Mouse (Mus musculus) ES-CJ7 (cell line): ENCODE measurements around the gene Olfr553.
"Not testable (repeated sequence)": the region's sequence is repeated elsewhere in the genome, so short reads cannot be mapped to it uniquely, and the experiment has no call there.

Experiments
- DNase-seq: peaks from one replicate; pipeline ENCODE4 v3.0.0; 2011; ENCODE audit warnings: low read depth, low spot score

Olfr553 gene

GRCm38 (mm10) chr7:102618118-102618517 lies at the start of gene Olfr553:
TSS of gene Olfr553 (minus strand) at chr7:102618218.
- no peak for DNase-seq

GRCm38 (mm10) chr7:102665378-102665777 lies 47.4 kb upstream of the Olfr553 start:
- peak; percentile 8 for DNase-seq

- no peak for DNase-seq
Measured at GRCm38 (mm10) chr7:102664599-102664998, 46.6 kb upstream of the Olfr553 start, which contains the start of gene Olfr556. TSS of gene Olfr556 (plus strand) at chr7:102664899.

GRCm38 (mm10) chr7:102658523-102658922 lies 40.5 kb upstream of the Olfr553 start, which contains the start of gene Olfr555:
TSS of gene Olfr555 (plus strand) at chr7:102658823.
- DNase-seq: no peak

GRCm38 (mm10) chr7:102644945-102645344 lies 26.9 kb upstream of the Olfr553 start:
- DNase-seq: not testable (repeated sequence)

GRCm38 (mm10) chr7:102638132-102638531 lies 20.1 kb upstream of the Olfr553 start, which contains the start of gene Olfr554:
TSS of gene Olfr554 (plus strand) at chr7:102638432.
- no peak for DNase-seq

GRCm38 (mm10) chr7:102636665-102637064 lies 18.6 kb upstream of the Olfr553 start:
- DNase-seq: peak; percentile 30

- peak; percentile 33 for DNase-seq
Measured at GRCm38 (mm10) chr7:102620368-102620767, 2.4 kb upstream of the Olfr553 start.

GRCm38 (mm10) chr7:102619608-102620007 lies 1.6 kb upstream of the Olfr553 start:
- DNase-seq: no peak

GRCm38 (mm10) chr7:102597378-102598031 lies 20.5 kb downstream of the Olfr553 start, which contains the start of gene Olfr552:
TSS of gene Olfr552 (plus strand) at chr7:102597770.
- DNase-seq: no peak

- no peak for DNase-seq
Measured at GRCm38 (mm10) chr7:102591786-102592185, 26.2 kb downstream of the Olfr553 start, which contains the start of gene Olfr551. TSS of gene Olfr551 (minus strand) at chr7:102591886.

GRCm38 (mm10) chr7:102575998-102576397 lies 42.0 kb downstream of the Olfr553 start:
- DNase-seq: no peak

GRCm38 (mm10) chr7:102573174-102573830 lies 44.7 kb downstream of the Olfr553 start:
- DNase-seq: no peak

GRCm38 (mm10) chr7:102571142-102571541 lies 46.9 kb downstream of the Olfr553 start, which contains the start of gene Olfr550:
TSS of gene Olfr550 (plus strand) at chr7:102571442.
- DNase-seq: no peak

- no peak for DNase-seq
Measured at GRCm38 (mm10) chr7:102566219-102566618, 51.8 kb downstream of the Olfr553 start.

- peak; percentile 59 for DNase-seq
Measured at GRCm38 (mm10) chr7:102564999-102565997, 52.7 kb downstream of the Olfr553 start, which contains the start of gene Trim21. TSS of gene Trim21 (minus strand) at chr7:102565486.
